Mouse (Mus musculus): ENCODE measurements around the gene Gm15557. TPM values are rescaled to one million over a fixed set of nuclear protein-coding genes. Genes with fewer than 3 reads are reported as not detected.

The Gm15557 gene
- not detected for total RNA-seq (2023)

GRCm38 (mm10) chr2:155940681-155941080 is at the start of gene Gm15557:
Gm15557 (plus strand) TSS chr2:155940728.

GRCm38 (mm10) chr2:155929531-155930442 is 10.7 kb upstream of the Gm15557 start, which contains the start of gene Uqcc1:
Uqcc1 (minus strand) TSS chr2:155930310.

GRCm38 (mm10) chr2:155945124-155945523 is 4.6 kb downstream of the Gm15557 start, which contains the start of gene Gdf5:
Gdf5 (minus strand) TSS chr2:155945367.

GRCm38 (mm10) chr2:155956134-155957059 is 15.9 kb downstream of the Gm15557 start, which contains the start of gene Cep250:
Cep250 (plus strand) TSS chr2:155956458.

Other genes with a start within 250 kb of the Gm15557 start
- gene Trpc4ap, start 248.3 kb upstream of the Gm15557 start, total RNA-seq (2023): 154 TPM
- gene Edem2, start 211.3 kb upstream of the Gm15557 start, total RNA-seq (2023): 26.6 TPM
- gene Gm17581, start 204.9 kb upstream of the Gm15557 start, total RNA-seq (2023): not detected
- 0.35 TPM for gene Procr, start 189.6 kb upstream of the Gm15557 start, total RNA-seq (2023)
- not detected for gene Mmp24, start 165.4 kb upstream of the Gm15557 start, total RNA-seq (2023)
- gene BC029722, start 121.3 kb upstream of the Gm15557 start, total RNA-seq (2023): 19.5 TPM
- gene Eif6, start 113.8 kb upstream of the Gm15557 start, total RNA-seq (2023): 124 TPM
- 0.18 TPM for gene Fam83c, start 105.9 kb upstream of the Gm15557 start, total RNA-seq (2023)
- gene Uqcc1, start 10.4 kb upstream of the Gm15557 start, total RNA-seq (2023): 33.5 TPM
- not detected for gene Gdf5, start 4.6 kb downstream of the Gm15557 start, total RNA-seq (2023)
- 44.8 TPM for gene Cep250, start 15.7 kb downstream of the Gm15557 start, total RNA-seq (2023)
- gene 6430550D23Rik, start 67.2 kb downstream of the Gm15557 start, total RNA-seq (2023): 2.0 TPM
- gene Ergic3, start 67.3 kb downstream of the Gm15557 start, total RNA-seq (2023): 52.1 TPM
- gene Fer1l4, start 112.2 kb downstream of the Gm15557 start, total RNA-seq (2023): not detected
- gene Spag4, start 124.4 kb downstream of the Gm15557 start, total RNA-seq (2023): 4.8 TPM
- gene Cpne1, start 171.2 kb downstream of the Gm15557 start, total RNA-seq (2023): 45.9 TPM
- 23.6 TPM for gene Rbm12, start 171.2 kb downstream of the Gm15557 start, total RNA-seq (2023)
- 26.2 TPM for gene Gm28036, start 186.4 kb downstream of the Gm15557 start, total RNA-seq (2023)
- 46.3 TPM for gene Romo1, start 203.3 kb downstream of the Gm15557 start, total RNA-seq (2023)
- gene Nfs1, start 203.5 kb downstream of the Gm15557 start, total RNA-seq (2023): 24.6 TPM
- 2,783 TPM for gene Rbm39, start 239.5 kb downstream of the Gm15557 start, total RNA-seq (2023)

Measured in CD4-positive naive resting alpha-beta T cell, adult 76 days (primary cell).